Mouse (Mus musculus): ENCODE measurements around the gene Epm2a. TPM values are rescaled to one million over a fixed set of nuclear protein-coding genes. Genes with fewer than 3 reads are reported as not detected.

Gene Epm2a
- 9.7 and 15.0 TPM in 2 replicates for polyA plus RNA-seq (2012; rRNA removed; ENCODE audit: low replicate concordance)

DNA sequence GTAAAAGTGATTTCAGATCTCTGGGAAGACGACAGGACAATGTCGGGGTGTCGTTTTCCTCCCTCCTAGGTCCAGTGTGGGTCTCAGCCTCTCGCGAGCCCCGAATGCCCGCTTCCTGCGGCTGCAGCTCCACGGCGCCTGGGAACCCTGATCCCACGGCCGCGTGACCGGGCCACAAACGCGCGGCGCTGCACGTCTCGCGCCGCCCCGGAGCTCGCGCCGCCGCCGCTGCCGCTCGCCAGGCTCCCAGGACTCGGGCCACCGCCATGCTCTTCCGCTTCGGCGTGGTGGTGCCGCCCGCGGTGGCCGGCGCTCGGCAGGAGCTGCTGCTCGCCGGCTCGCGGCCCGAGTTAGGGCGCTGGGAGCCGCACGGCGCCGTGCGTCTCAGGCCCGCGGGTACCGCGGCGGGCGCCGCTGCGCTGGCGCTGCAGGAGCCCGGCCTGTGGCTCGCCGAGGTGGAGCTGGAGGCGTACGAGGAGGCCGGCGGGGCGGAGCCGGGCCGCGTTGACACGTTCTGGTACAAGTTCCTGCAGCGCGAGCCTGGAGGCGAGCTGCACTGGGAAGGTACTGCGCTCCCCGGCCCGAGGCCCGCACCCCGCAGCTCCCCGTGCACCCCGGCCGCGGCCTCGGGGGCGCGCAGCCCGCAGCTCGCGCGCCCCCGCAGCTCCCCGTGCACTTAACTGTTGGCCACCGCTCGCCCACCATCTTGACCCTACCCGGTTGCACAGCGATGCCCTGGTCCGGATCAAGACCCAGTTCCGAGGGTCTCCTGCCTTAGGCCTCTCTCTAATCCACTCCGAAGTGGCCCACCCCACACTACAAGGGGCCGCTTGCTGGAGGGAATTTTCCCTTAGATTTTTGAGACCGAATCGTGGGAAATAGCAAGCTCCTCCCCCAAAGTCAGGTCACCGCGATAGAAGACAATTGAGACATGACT, at the start of gene Epm2a:
TSS of gene Epm2a (plus strand) at position 200 of the 937 bp plus-strand sequence.

Other genes with a start within 250 kb of the Epm2a start
- 1.7 and 3.4 TPM in 2 replicates for gene Shprh, start 194.0 kb upstream of the Epm2a start, polyA plus RNA-seq (2012; rRNA removed; ENCODE audit: low replicate concordance)
- gene Fbxo30, start 62.1 kb upstream of the Epm2a start, polyA plus RNA-seq (2012; rRNA removed; ENCODE audit: low replicate concordance) = 0.91 and 3.0 TPM in 2 replicates

Measured in mammary gland, adult 2 months (tissue).